Mouse (Mus musculus) central nervous system, embryonic 11.5 days (tissue): ENCODE measurements around the gene Wdr31. TPM values are rescaled to one million over a fixed set of nuclear protein-coding genes. Genes with fewer than 3 reads are reported as not detected.

ENCODE experiments used
- polyA plus RNA-seq: library from polyadenylated mRNA; depleted of rRNA; stranded (reverse); fragments of >200 nt; gene quantifications from 2 replicates; pipeline ENCODE4 v1.2.3, GENCODE M21; 2012; rRNA removed

The Wdr31 gene
- polyA plus RNA-seq: 6.3 and 7.4 TPM in 2 replicates

DNA sequence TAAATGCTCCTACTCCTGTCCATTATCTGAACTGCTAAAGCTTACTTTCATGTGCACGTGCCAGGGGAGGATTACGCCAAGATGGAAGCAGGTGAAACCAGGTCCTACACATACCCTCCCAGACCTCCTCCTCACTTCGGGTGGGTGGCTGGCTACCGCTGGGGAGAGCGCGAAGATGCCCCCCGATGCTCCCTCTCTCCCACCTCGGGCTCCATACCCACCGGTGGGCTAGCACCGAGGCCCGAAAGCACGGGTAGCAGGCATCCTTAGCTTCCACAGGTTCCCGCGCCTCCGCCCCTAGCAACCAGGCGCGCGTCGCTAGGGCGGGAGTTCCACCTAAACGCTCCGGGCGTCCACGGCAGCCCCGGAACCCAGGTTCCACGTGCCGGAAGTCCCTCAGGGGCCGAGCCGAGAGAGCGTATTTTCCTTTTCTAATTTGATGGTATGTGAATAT lies at the start of gene Wdr31:
Gene Wdr31 (minus strand): TSS at position 299 of the 454 bp plus-strand sequence.

DNA sequence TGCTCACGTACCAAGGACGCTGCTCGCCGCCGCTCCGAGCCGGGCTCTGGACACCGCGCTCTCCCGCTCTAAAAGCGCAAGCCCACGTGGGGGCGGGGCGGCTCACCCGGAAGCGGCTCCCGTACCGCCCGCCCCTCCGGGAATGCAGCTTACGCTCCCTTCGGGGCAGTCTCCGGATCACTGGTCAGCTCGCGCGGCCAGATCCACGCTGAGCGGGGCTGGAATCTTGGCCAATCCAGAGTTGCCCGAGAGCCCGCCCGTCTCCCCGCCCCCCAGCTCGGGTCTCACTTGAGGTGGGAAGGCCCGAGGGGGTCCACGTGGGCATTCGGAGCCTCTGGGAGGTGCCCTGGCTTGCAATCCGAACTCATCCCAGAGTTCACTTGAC lies 49.1 kb upstream of the Wdr31 start, which contains the start of gene Alad:
Gene Alad (minus strand): TSS at position 70 of the 385 bp plus-strand sequence.

DNA sequence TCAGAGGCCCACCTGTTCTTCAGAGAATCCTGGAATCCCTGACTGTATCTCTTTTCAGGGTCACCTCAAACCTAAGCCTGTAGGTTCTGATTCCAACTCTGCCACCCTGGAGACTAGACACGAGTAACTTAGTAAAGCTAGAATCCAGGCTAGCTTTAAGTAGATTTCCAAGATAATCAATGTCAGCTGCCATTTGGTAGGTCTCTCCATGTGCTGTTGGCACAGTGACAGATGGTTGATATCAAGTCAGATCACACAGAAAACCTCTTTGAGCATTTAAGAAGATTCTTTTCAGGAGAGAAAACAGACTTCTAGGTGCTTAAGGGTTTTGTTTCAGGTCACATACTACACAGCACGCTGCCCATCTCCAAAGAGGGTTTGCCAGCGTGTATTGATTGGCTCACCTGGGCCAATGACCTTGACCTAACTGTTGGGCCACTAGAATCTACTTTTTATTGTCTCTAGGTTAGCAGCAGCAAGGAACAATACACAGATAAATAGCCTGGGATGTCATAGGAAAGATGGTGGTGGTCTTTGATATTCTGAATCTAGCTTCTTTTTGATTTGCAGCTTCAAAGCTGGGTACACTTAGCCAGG lies 32.8 kb upstream of the Wdr31 start, which contains the start of gene Hdhd3:
Gene Hdhd3 (minus strand): TSS at position 94 of the 597 bp plus-strand sequence.

DNA sequence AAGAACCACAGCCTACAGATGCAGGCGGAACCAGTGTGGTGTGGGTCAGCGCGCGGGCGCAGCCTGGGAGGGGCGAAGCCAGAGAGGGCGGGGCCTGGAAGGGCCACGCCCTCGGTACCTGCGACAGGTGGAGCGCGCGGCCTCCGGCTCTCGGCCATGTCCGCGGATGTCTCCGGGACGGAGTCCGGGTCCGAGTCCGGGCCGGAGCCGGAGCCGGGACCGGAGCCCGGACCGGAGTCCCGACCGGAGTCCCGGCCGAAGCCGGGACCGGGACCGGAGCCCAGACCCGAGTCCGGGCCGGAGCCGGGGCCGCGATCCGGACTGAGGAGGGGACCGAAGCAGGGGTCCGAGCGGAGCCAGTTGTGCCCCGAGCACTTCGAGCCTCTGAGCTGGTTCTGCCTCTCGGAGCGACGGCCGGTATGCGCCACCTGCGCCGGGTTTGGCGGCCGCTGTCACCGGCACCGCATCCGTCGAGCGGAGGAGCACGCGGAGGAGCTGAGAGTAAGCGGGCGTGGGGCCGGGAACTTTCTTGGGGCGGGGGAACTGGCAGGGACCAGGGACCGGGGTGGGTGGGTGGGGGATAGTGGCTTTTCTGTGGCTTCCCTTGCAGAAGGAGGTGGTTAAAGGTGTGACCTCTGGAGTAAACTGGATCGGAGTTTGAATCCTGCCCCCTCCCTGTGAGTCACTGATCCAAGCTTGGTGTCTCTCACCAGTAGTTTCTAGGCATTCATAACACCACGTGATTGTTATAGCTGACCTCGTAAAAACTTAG lies 9.4 kb upstream of the Wdr31 start, which contains the start of gene Bspry:
Gene Bspry (plus strand): TSS at position 117 of the 772 bp plus-strand sequence.

DNA sequence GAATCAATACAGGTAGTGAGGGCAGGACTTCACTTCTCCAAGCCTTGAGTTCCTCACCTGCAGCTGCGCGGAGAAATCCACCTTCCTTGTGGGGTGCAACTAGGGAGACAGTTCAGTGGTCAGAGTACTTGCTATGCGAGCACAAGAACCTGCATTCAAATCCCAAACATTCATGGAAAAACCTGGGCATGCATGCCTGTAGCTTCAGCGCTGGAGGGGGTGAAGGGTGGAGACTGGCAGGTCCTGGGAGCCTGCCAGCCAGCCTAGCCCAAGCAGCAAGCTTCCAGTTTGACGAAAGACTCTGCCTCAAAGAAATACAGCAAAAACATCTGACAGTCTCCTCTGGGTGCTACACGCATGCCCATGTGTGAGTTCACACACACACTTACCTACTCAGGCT lies 35.6 kb downstream of the Wdr31 start, which contains the start of gene Rnf183:
Gene Rnf183 (minus strand): TSS at position 172 of the 400 bp plus-strand sequence.

DNA sequence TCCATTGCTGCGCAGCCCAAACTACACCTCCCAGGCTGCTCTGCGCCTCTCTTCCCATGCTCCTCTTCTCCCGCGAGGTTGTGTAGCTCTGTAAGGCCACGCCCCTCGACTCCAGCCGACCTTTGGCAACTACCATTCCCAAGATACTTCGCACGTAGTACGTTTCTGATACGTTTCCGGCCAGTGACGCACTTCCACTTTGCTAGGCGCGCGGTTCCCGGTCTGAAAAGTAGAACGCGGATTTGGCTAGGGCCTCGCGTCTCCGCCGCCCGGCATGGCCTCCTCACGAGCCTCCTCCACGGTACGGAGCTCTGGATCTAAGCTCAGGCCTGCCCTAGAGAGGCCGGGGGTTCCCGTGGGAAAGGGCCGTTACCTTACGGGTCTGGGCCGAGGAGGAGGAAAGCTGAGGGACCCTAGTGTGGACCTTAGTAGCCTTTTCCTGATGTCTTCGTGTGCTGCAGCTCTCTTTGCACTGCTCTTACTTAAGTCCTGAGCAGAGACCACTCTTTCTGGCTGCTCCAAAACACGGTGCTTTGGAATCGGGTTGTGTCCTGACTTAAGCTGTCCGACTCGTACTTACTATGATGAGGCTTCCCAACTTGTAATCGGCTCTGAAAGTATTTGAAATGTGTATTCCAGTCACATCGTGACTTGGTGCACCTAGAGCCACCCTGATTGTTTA lies 62.0 kb downstream of the Wdr31 start, which contains the start of the genes Cdc26 and Prpf4:
Gene Cdc26 (minus strand): TSS at position 42 of the 682 bp plus-strand sequence.
Gene Prpf4 (plus strand): TSS at position 197 of the 682 bp plus-strand sequence.

Other genes starting within 250 kb of the Wdr31 start
- gene Zfp37, start 239.8 kb downstream of the Wdr31 start, polyA plus RNA-seq: 12.4 and 17.8 TPM in 2 replicates
- 6.0 and 9.1 TPM in 2 replicates for gene Slc31a2, start 208.3 kb downstream of the Wdr31 start, polyA plus RNA-seq
- gene Fkbp15, start 110.3 kb downstream of the Wdr31 start, polyA plus RNA-seq: 17.1 and 18.6 TPM in 2 replicates
- gene Slc31a1, start 110.2 kb downstream of the Wdr31 start, polyA plus RNA-seq: 22.4 and 33.2 TPM in 2 replicates
- 151 and 169 TPM in 2 replicates for gene Cdc26, start 62.3 kb downstream of the Wdr31 start, polyA plus RNA-seq
- gene Prpf4, start 62.1 kb downstream of the Wdr31 start, polyA plus RNA-seq: 22.7 and 31.9 TPM in 2 replicates
- gene Rnf183, start 35.6 kb downstream of the Wdr31 start, polyA plus RNA-seq: 0.16 and 0.23 TPM in 2 replicates
- 0.49 and 0.78 TPM in 2 replicates for gene Bspry, start 9.2 kb upstream of the Wdr31 start, polyA plus RNA-seq
- gene Hdhd3, start 32.6 kb upstream of the Wdr31 start, polyA plus RNA-seq: 5.4 and 5.7 TPM in 2 replicates
- 60.0 and 64.4 TPM in 2 replicates for gene Alad, start 49.0 kb upstream of the Wdr31 start, polyA plus RNA-seq
- gene Pole3, start 54.2 kb upstream of the Wdr31 start, polyA plus RNA-seq: 79.7 and 118 TPM in 2 replicates
- 1.5 and 2.6 TPM in 2 replicates for gene 4933430I17Rik, start 54.5 kb upstream of the Wdr31 start, polyA plus RNA-seq
- gene Rgs3, start 89.0 kb upstream of the Wdr31 start, polyA plus RNA-seq: 47.2 and 50.1 TPM in 2 replicates